Mouse (Mus musculus) lung, postnatal 0 days (tissue): Measurements from ENCODE around the gene Nsf.

ENCODE experiments used
- CTCF ChIP-seq: IDR thresholded peaks from 2 replicates; pipeline ENCODE4 v1.5.1; 2016; ENCODE audit warnings: antibody characterized with exemption, mild to moderate bottlenecking
- EP300 ChIP-seq: IDR thresholded peaks from 2 replicates; pipeline ENCODE4 v1.6.1; 2016; ENCODE audit warnings: antibody characterized with exemption, mild to moderate bottlenecking, control low read depth

DNA sequence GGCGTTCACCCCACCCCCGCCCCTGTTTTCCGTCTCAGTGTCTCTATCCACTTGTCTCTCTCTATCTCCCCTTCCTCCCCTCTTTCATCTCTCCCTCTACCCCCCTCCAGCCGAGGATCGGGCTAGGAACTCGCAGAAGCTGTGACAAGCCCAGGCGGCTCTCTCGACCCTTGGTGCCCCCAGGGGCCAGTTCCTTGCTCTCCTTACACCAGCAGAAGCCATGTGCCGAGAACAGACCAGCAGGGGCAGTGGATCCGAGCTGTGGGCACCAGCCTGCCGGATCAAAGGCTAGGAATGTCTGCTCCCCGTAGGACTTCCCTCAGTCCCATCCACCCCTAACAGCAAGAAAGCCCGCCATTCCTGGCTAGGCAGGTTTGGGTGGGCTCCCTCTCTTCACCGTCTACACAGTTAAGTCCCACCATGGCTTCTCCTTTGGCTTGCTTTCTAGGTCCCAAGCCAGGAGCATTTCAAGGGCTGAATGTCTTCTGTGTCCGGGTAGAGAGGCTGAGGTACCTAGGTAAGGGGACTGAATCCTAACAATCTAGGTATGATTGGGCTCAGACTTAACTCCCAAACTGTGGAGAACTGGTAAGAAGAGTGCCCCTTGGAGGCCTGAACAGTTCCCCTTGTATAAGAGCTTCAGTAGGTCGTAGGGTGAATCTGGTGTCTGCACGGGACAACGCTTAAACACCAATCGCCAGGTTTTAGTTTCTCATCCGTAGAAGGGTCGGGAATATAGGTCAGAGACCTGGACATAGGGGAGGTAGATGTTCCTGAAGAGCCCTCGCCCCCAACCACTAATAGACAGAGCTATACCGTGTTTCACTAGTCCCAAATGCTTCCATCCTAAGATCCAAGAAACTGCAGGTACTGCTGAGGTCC lies 181.1 kb downstream of the Nsf start:
- TF ChIP-seq CTCF (no peak), EP300 (no peak)
